Mouse (Mus musculus) forebrain, embryonic 11.5 days (tissue): Measurements from ENCODE around the gene Gm5108. TPM values are rescaled to one million over a fixed set of nuclear protein-coding genes. Genes with fewer than 3 reads are reported as not detected.

Experiments
- ATAC-seq: fragments of 200-750 bp; cut with Nextera tagmentation; replicated peaks from 2 replicates; pipeline ENCODE4 v1.8.0; 2017; ENCODE audit warnings: moderate TSS enrichment; ENCODE audit not compliant: low FRiP score
- DNase-seq: peaks from one replicate; pipeline ENCODE4 v3.0.0-alpha.2; 2017; ENCODE audit warnings: low spot score
- H3K27ac ChIP-seq: fragments of 300-500 bp; sonication (generic); 2 replicates; pipeline ENCODE4 v1.5.1; 2014; ENCODE audit warnings: low read depth, low read length
- H3K27me3 ChIP-seq: fragments of 300-500 bp; sonication (generic); 2 replicates; pipeline ENCODE4 v1.6.1; 2014; ENCODE audit warnings: mild to moderate bottlenecking, low read length, mixed read lengths; ENCODE audit not compliant: control insufficient read depth, insufficient read depth
- H3K36me3 ChIP-seq: fragments of 300-500 bp; sonication (generic); 2 replicates; pipeline ENCODE4 v1.6.1; 2014; ENCODE audit warnings: mild to moderate bottlenecking, low read length, moderate library complexity, mixed read lengths; ENCODE audit not compliant: control insufficient read depth, insufficient read depth
- H3K4me1 ChIP-seq: fragments of 300-500 bp; sonication (generic); replicated peaks from 2 replicates; pipeline ENCODE4 v1.6.1; 2014; ENCODE audit warnings: low read length, mixed read lengths; ENCODE audit not compliant: control insufficient read depth, insufficient read depth
- H3K4me2 ChIP-seq: fragments of 300-500 bp; sonication (generic); 2 replicates; pipeline ENCODE4 v1.6.1; 2014; ENCODE audit warnings: low read depth, mild to moderate bottlenecking, low read length, moderate library complexity, mixed read lengths; ENCODE audit not compliant: severe bottlenecking
- H3K4me3 ChIP-seq: fragments of 300-500 bp; sonication (generic); 2 replicates; pipeline ENCODE4 v1.5.1; 2014; ENCODE audit warnings: low read depth, low read length
- H3K9ac ChIP-seq: fragments of 300-500 bp; sonication (generic); 2 replicates; pipeline ENCODE4 v1.6.1; 2014; ENCODE audit warnings: low read length
- H3K9me3 ChIP-seq: fragments of 300-500 bp; sonication (generic); 2 replicates; pipeline ENCODE4 v1.6.1; 2016; ENCODE audit warnings: low read length, mixed read lengths; ENCODE audit not compliant: control insufficient read depth
- WGBS: fragments of 180-500 bp; shearing (Covaris S2); extraction: QIAGEN DNeasy Blood & Tissue Kit; methylation state at CpG from one replicate; pipeline ENCODE4 v1.1.7; 2014; 5-methylcytosine and 5-hydroxymethylcytosine counted together
- polyA plus RNA-seq: library from polyadenylated mRNA; unstranded; fragments of >200 nt; fragmentation: Nextera tagmentation; extraction: Ambion mirVana; gene quantifications from 2 replicates; pipeline ENCODE4 v1.2.1, GENCODE M21; 2014

Gm5108 gene
- polyA plus RNA-seq, 1 experiment from 2014 or later = not detected

DNA sequence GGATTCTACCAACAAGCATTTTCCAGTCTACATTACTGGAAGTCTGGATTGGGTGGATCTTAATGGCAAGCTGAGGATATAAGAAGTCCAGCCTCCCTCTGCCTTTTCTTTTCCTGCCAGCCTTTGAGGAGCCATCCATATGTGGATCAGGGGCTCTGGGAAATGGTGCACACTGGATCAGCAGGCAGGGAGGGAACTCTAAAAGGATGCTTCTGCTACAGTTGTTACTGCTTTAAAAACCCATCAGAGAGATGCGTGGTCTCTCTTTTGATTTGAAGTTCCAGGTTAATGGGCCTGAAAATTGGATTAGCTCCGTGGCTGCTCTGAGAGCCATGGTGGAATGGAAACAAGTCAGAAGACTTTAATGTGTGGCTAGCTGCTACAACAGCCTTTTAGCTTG is 62.4 kb downstream of the Gm5108 start:
- Histone ChIP-seq H3K9me3 (no peaks in the 10 kb centered on the region), H3K4me2 (no peak overlapping the region), H3K9ac (no peak overlapping the region), H3K4me1 (no peaks in the 10 kb centered on the region), H3K4me3 (no peak overlapping the region), H3K36me3 (no peaks in the 10 kb centered on the region), H3K27me3 (no peaks in the 10 kb centered on the region), H3K27ac (no peak overlapping the region)
- ATAC-seq (no peak), DNase-seq (no peak)
- 5% methylated on average over 2 of the region's 2 CpGs for WGBS

DNA sequence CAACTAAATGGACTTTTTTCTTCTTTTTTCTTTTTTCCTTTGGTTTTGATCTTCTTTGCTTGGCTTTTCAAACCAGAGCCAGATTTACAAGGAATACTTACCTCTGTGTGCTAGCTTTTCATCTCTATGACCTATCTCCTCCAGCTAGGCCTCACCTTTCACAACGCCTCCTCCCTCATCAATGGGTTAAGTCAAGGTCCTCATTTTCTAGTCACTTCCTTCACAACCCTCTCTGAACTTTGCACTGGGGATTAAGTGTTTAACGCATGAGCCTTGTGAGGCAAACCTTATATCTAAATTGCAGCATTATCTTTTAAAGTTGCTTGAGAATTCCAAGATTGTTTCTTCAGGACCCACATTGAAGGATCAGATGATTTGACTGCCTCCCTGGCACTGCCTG is 63.0 kb downstream of the Gm5108 start:
- no peak overlapping the region for H3K4me3 ChIP-seq
- H3K36me3 ChIP-seq = no peaks in the 10 kb centered on the region
- 55% methylated on average over 2 of the region's 2 CpGs for WGBS
- no peak overlapping the region for H3K27ac ChIP-seq
- ATAC-seq (no peak), DNase-seq (no peak)
- no peak overlapping the region for H3K4me2 ChIP-seq
- H3K4me1 ChIP-seq = no peaks in the 10 kb centered on the region
- H3K9ac ChIP-seq = no peak overlapping the region
- no peaks in the 10 kb centered on the region for H3K27me3 ChIP-seq
- H3K9me3 ChIP-seq = no peaks in the 10 kb centered on the region

DNA sequence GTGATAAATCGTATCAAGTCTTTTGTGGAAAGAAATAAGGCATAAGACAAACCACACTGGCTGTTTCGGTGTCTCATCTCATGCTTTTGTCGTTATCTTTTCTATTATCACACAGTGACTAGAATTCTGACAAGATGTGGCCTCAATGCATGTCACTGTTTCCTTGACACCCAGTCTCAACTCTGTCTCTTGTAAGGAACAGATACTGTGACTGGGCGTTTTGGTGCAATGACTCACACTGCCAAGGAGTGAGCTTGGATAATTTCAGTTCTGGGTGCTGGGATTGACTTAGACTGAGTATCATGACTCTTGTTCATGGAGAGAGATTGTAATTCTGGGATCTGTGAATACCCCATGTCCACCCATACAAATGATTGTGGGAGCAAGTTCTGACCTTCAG is 65.6 kb downstream of the Gm5108 start:
- no peaks in the 10 kb centered on the region for H3K4me1 ChIP-seq
- 88% methylated on average over 4 of the region's 4 CpGs for WGBS
- H3K4me2 ChIP-seq = no peak overlapping the region
- no peak overlapping the region for H3K9ac ChIP-seq
- DNase-seq (no peak), ATAC-seq (no peak)
- H3K27me3 ChIP-seq = no peaks in the 10 kb centered on the region
- H3K4me3 ChIP-seq = no peak overlapping the region
- no peaks in the 10 kb centered on the region for H3K36me3 ChIP-seq
- H3K27ac ChIP-seq = no peak overlapping the region
- no peaks in the 10 kb centered on the region for H3K9me3 ChIP-seq

DNA sequence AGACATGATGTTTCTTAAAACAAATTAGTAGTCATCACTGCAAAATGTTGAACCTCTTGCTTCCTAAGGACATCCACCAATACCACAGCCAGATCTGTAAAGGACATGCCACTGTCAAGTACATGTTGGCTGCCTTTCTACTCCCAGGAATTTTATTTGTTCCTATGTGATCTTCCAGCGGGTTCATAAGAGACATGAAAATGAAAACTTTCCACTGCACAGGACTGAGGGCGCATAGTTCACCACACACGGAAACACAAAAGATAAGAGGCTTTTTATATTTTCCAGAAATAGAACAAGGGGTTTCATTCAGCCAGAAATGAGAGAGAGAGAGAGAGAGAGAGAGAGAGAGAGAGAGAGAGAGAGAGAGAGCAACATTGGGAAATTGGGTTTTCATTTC is 70.1 kb downstream of the Gm5108 start:
- H3K4me1 ChIP-seq = no peaks in the 10 kb centered on the region
- no peak for DNase-seq
- no peak overlapping the region for H3K27ac ChIP-seq
- no peaks in the 10 kb centered on the region; the same call in 1 of the 2 replicates for H3K27me3 ChIP-seq
- no peak overlapping the region for H3K4me2 ChIP-seq
- no peak for ATAC-seq
- no peak overlapping the region for H3K9ac ChIP-seq
- 83% methylated on average over 3 of the region's 3 CpGs for WGBS
- H3K4me3 ChIP-seq = no peak overlapping the region
- no peaks in the 10 kb centered on the region for H3K36me3 ChIP-seq
- no peaks in the 10 kb centered on the region for H3K9me3 ChIP-seq

DNA sequence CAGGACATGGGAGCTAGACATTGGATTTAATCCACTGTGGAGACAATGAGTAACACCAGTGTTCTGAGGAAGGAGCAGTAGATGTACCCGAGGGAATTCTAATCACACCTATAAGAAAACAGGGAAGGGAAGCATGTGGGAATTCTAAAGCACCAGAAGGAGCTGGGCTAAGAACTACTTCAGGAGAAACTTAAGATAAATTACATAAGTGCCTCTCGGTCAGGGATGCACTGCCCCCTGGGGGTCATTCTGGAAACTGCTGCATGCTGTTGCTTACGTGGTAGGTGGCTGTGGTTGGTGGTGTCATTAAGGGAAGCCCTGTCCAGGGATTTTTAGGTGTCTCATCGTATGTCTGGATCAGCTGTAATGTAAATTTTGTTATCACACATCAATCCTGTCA is 71.1 kb downstream of the Gm5108 start:
- DNase-seq (peak; percentile 88), ATAC-seq (peak; percentile 61)
- no peaks in the 10 kb centered on the region for H3K9me3 ChIP-seq
- H3K27me3 ChIP-seq = no peaks in the 10 kb centered on the region; the same call in 1 of the 2 replicates
- H3K9ac ChIP-seq = no peak overlapping the region
- H3K27ac ChIP-seq = no peak overlapping the region
- no peak overlapping the region for H3K4me3 ChIP-seq
- 19% methylated on average over 4 of the region's 4 CpGs for WGBS
- H3K4me1 ChIP-seq = no peaks in the 10 kb centered on the region
- no peaks in the 10 kb centered on the region for H3K36me3 ChIP-seq
- H3K4me2 ChIP-seq = no peak overlapping the region

DNA sequence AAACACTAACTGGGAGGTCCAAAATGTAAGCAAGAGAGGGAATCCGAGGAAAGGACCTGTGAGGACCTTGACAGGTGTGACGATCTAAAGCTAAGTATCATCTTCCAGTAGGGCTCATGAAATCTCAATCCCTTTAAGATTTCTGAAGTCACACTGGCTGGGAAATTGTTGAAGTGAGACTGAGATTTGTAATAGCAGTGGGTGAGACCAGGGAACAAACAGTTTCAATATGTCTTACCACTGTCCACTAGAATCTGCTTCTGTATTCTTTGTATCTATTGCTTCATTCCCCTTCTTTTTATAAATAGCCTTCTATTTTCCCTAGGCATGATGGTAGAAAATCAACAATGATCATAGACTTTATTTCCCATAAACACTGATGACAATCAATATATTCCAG is 79.4 kb downstream of the Gm5108 start:
- no peak overlapping the region for H3K27ac ChIP-seq
- WGBS = 84% methylated on average over 2 of the region's 2 CpGs
- DNase-seq = no peak
- ATAC-seq = no peak
- H3K9ac ChIP-seq = no peak overlapping the region
- no peak overlapping the region for H3K4me3 ChIP-seq
- no peaks in the 10 kb centered on the region for H3K27me3 ChIP-seq
- H3K4me2 ChIP-seq = no peak overlapping the region
- no peaks in the 10 kb centered on the region for H3K9me3 ChIP-seq
- no peaks in the 10 kb centered on the region for H3K36me3 ChIP-seq
- H3K4me1 ChIP-seq = no peaks in the 10 kb centered on the region

Other genes starting within 250 kb of the Gm5108 start
- gene Atp8a1, start 94.2 kb upstream of the Gm5108 start, polyA plus RNA-seq = 19.6 and 25.7 TPM in 2 replicates
- not detected in 2 replicates for gene Gm21905, start 4.8 kb downstream of the Gm5108 start, polyA plus RNA-seq
- gene Grxcr1, start 90.2 kb downstream of the Gm5108 start, polyA plus RNA-seq = not detected in 2 replicates